Mouse (Mus musculus) kidney, adult 2 months (tissue): ENCODE measurements around the gene Trabd.

Experiments
- CTCF ChIP-seq: fragments of 200-500 bp; conservative IDR thresholded peaks from 2 replicates; pipeline ENCODE4 v1.5.1; 2011; ENCODE audit warnings: low read depth, mild to moderate bottlenecking, control low read depth, low read length, moderate library complexity, mixed read lengths; ENCODE audit not compliant: insufficient read depth, insufficient read length
- POLR2A ChIP-seq: fragments of 200-500 bp; IDR thresholded peaks from one replicate; pipeline ENCODE4 v1.6.1; 2011; ENCODE audit warnings: low read depth, low read length, control low read depth

GRCm38 (mm10) chr15:89106976-89107375 is 32.1 kb downstream of the Trabd start:
- TF ChIP-seq POLR2A, result no peak
- TF ChIP-seq CTCF, result no peak
